Mouse (Mus musculus) T-helper 1 cell (primary cell): Measurements from ENCODE around the gene Gfap.

Source experiments
- in situ Hi-C: fragments of 300-600 bp; cut with MboI, MseI; formaldehyde crosslinking; loops from one replicate; pipeline ENCODE4 v1.15.1; 2025; ENCODE audit warnings: high pct_unique_total_duplicates

Gene Gfap

GRCm38 (mm10) chr11:102896641-102897040 lies 4.1 kb downstream of the Gfap start:
- in situ Hi-C loops: loop anchor here (5.0 kb wide), 1 partner anchor 96 kb away; no protein-coding TSS in a partner anchor

GRCm38 (mm10) chr11:102895779-102896178 lies 4.9 kb downstream of the Gfap start:
- in situ Hi-C loops: loop anchor here (5.0 kb wide), 1 partner anchor 97 kb away; no protein-coding TSS in a partner anchor

- in situ Hi-C loops: loop anchor here (5.0 kb wide), 1 partner anchor 98 kb away; no protein-coding TSS in a partner anchor
Measured at GRCm38 (mm10) chr11:102894716-102895115, 6.0 kb downstream of the Gfap start.

- in situ Hi-C loops: no loop called here
Measured at GRCm38 (mm10) chr11:102893015-102893651, 7.6 kb downstream of the Gfap start.

- in situ Hi-C loops: no loop called here
Measured at GRCm38 (mm10) chr11:102890096-102890495, 10.6 kb downstream of the Gfap start.

GRCm38 (mm10) chr11:102888135-102888534 lies 12.6 kb downstream of the Gfap start:
- in situ Hi-C loops: no loop called here

- in situ Hi-C loops: no loop called here
Measured at GRCm38 (mm10) chr11:102887433-102887832, 13.3 kb downstream of the Gfap start.

- in situ Hi-C loops: no loop called here
Measured at GRCm38 (mm10) chr11:102884616-102885219, 16.0 kb downstream of the Gfap start, which contains the start of gene Fam187a. Fam187a (plus strand) TSS chr11:102885169.

- in situ Hi-C loops: no loop called here
Measured at GRCm38 (mm10) chr11:102881314-102882198, 19.2 kb downstream of the Gfap start.

GRCm38 (mm10) chr11:102880585-102881313 lies 20.0 kb downstream of the Gfap start, which contains the start of the genes Eftud2 and Ccdc103:
Eftud2 (minus strand) TSS chr11:102880985.
Ccdc103 (plus strand) TSS chr11:102881204.
- in situ Hi-C loops: no loop called here

- in situ Hi-C loops: no loop called here
Measured at GRCm38 (mm10) chr11:102879558-102879957, 21.2 kb downstream of the Gfap start.

- in situ Hi-C loops: no loop called here
Measured at GRCm38 (mm10) chr11:102874801-102875334, 25.8 kb downstream of the Gfap start.

- in situ Hi-C loops: loop anchor here (5.0 kb wide), 1 partner anchor 87 kb away; no protein-coding TSS in a partner anchor
Measured at GRCm38 (mm10) chr11:102864272-102864671, 36.4 kb downstream of the Gfap start.

GRCm38 (mm10) chr11:102859933-102860332 lies 40.8 kb downstream of the Gfap start:
- in situ Hi-C loops: loop anchor here (5.0 kb wide), 1 partner anchor 83 kb away; no protein-coding TSS in a partner anchor

- in situ Hi-C loops: no loop called here
Measured at GRCm38 (mm10) chr11:102858951-102859350, 41.8 kb downstream of the Gfap start.

- in situ Hi-C loops: no loop called here
Measured at GRCm38 (mm10) chr11:102855941-102856340, 44.8 kb downstream of the Gfap start.

GRCm38 (mm10) chr11:102853760-102854159 lies 47.0 kb downstream of the Gfap start:
- in situ Hi-C loops: no loop called here

GRCm38 (mm10) chr11:102851883-102852282 lies 48.8 kb downstream of the Gfap start:
- in situ Hi-C loops: no loop called here

GRCm38 (mm10) chr11:102845926-102846325 lies 54.8 kb downstream of the Gfap start:
- in situ Hi-C loops: no loop called here

- in situ Hi-C loops: no loop called here
Measured at GRCm38 (mm10) chr11:102838616-102839150, 62.0 kb downstream of the Gfap start.

GRCm38 (mm10) chr11:102838126-102838525 lies 62.6 kb downstream of the Gfap start:
- in situ Hi-C loops: no loop called here
